In the genomic region with DNA sequence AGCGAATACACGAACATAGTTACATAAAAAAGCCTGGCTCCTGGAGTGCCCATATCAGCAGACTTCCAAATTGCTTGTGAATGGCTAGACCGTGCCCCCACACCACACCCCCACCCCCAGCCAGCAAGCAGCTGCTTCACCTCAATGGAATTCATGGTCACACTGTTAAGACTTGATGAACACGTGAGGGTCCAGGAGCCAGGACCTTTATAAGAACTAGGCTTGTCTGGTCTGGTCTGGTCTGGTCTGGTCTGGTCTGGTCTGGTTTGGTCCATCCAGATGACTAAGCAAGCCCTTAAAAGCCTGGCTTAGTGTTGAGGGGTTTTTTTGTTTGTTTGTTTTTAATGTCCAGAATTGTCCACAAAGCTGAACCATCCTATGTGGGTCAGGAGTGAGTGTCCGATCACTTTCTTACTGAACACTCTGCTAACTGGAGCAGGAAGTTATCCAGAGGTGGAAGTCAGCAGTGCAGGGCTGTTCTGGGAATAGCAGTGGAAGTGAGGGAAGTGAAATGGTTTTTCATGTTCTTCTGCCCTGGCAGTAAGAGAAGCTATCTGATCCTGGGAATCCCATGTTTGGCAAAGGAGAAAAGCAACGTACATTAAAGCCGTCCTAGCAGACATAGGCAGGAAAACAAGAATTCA, we compare ENCODE assay signal across 10 mouse cellular contexts. TPM values are rescaled to one million over a fixed set of nuclear protein-coding genes. Genes with fewer than 3 reads are reported as not detected.
A peak's percentile ranks its signal among the peaks of the same experiment; 100 is the strongest.
DNase-seq lines count a peak whose midpoint lies in the region; ATAC-seq and TF ChIP-seq lines count a peak whose summit lies in the region.
"Had no signal": no experiment of that assay in that cellular context is flagged by ENCODE, and none has a peak within 500 bp of the region (broad histone marks: within the 10 kb centered on the region; RNA-seq: fewer than 3 reads in every experiment).

No protein-coding gene starts in this region.

- no peak for TF ChIP-seq CTCF in left cerebral cortex, adult 2 months (IDR thresholded peaks at IDR 0.05)

- 0 out of 2 replicates have a peak, but pooled peaks have one; percentile 40 for ATAC-seq in intestine, embryonic 14.5 days (replicated peaks; ENCODE audit: low FRiP score, low TSS enrichment, low read depth)
- no peak for ATAC-seq in intestine, embryonic 16.5 days

- no peaks in the 10 kb centered on the region for H3K27me3 ChIP-seq in intestine, embryonic 14.5 days (replicated peaks; ENCODE audit: control insufficient read depth, insufficient read depth, low read length)
- no peaks in the 10 kb centered on the region for H3K27me3 ChIP-seq in intestine, embryonic 16.5 days (replicated peaks; ENCODE audit: control insufficient read depth, insufficient read depth, low read length)

- WGBS in intestine, embryonic 14.5 days, result 55% methylated on average over 7 of the region's 7 CpGs
- 53% methylated on average over 7 of the region's 7 CpGs for WGBS in intestine, embryonic 16.5 days

- H3K27ac ChIP-seq in intestine, embryonic 14.5 days (ENCODE audit: low read depth), result peak overlapping the region; percentile 27; the same call in 1 of the 2 replicates
- no peak overlapping the region for H3K27ac ChIP-seq in intestine, embryonic 16.5 days (ENCODE audit: low read length)
- no peak overlapping the region for H3K27ac ChIP-seq in left cerebral cortex, adult 2 months

- intact Hi-C loops in left cerebral cortex, adult 2 months (cut with DNase I), result no loop called here

- no peaks in the 10 kb centered on the region for H3K36me3 ChIP-seq in intestine, embryonic 14.5 days (ENCODE audit: control insufficient read depth, insufficient read depth, low read length)
- H3K36me3 ChIP-seq in intestine, embryonic 16.5 days (ENCODE audit: control insufficient read depth, insufficient read depth, low read length), result no peaks in the 10 kb centered on the region
- H3K36me3 ChIP-seq: G1E had no signal

- no peak overlapping the region for H3K4me2 ChIP-seq in intestine, embryonic 14.5 days (ENCODE audit: low read length)
- no peak overlapping the region for H3K4me2 ChIP-seq in intestine, embryonic 16.5 days (ENCODE audit: low read depth, low read length)

- H3K9ac ChIP-seq in intestine, embryonic 14.5 days (ENCODE audit: low read length), result no peak overlapping the region
- no peak overlapping the region for H3K9ac ChIP-seq in intestine, embryonic 16.5 days (ENCODE audit: low read depth, low read length)

- no peaks in the 10 kb centered on the region for H3K9me3 ChIP-seq in intestine, embryonic 14.5 days (ENCODE audit: control insufficient read depth, low read length)
- H3K9me3 ChIP-seq in intestine, embryonic 16.5 days (ENCODE audit: control insufficient read depth, low read length), result no peaks in the 10 kb centered on the region
- H3K9me3 ChIP-seq: G1E had no signal

- H3K4me3 ChIP-seq in intestine, embryonic 14.5 days (ENCODE audit: low read depth, low read length), result no peak overlapping the region
- no peak overlapping the region for H3K4me3 ChIP-seq in intestine, embryonic 16.5 days (ENCODE audit: low read length)
- no peak overlapping the region for H3K4me3 ChIP-seq in left cerebral cortex, adult 2 months

- DNase-seq in intestine, embryonic 14.5 days (ENCODE audit: low spot score), result no peak
- DNase-seq in fibroblast of lung, adult 2 months (ENCODE audit: low read depth), result peak; percentile 92
- DNase-seq in kidney, adult 9 months, result peak; percentile 83
- peak; percentile 32 for DNase-seq in retina, postnatal 1 day
- DNase-seq in right cerebral cortex, postnatal 25 days, result no peak
- DNase-seq in adrenal gland, adult 8-10 months, result no peak
- no peak for DNase-seq in left cerebral cortex, adult 2 months (ENCODE audit: extremely low spot score in 1 of 2, low spot score in 2 of 2)

- peaks cover 4% of the 10 kb centered on the region for H3K4me1 ChIP-seq in intestine, embryonic 14.5 days (replicated peaks; ENCODE audit: control insufficient read depth, insufficient read depth, low read length)
- peaks cover 6% of the 10 kb centered on the region; the same call in 1 of the 2 replicates for H3K4me1 ChIP-seq in intestine, embryonic 16.5 days (ENCODE audit: control insufficient read depth, insufficient read depth, low read length)

RNA-seq across cellular contexts. Expression of gene Gm17571, which starts 51.3 kb away (rescaled TPM):
- not detected in 2 replicates for polyA plus RNA-seq in intestine, embryonic 14.5 days (2014; fragmentation: Nextera tagmentation; extraction: Ambion mirVana)
- not detected in 2 replicates for polyA plus RNA-seq in intestine, embryonic 16.5 days (2015; fragmentation: Nextera tagmentation; extraction: Ambion mirVana)
- total RNA-seq in adrenal gland, adult 8-10 months (2022), result not detected
- total RNA-seq in left cerebral cortex, adult 2 months (2021), result not detected
- total RNA-seq: G1E had no signal
- polyA plus RNA-seq: G1E; hindbrain, embryonic 11.5 days had no signal

Comparison
In these comparisons a context has a peak if more than half of its experiments do, and no peak if none do; other contexts are left out.
1. DNase-seq: peak in fibroblast of lung, adult 2 months (single experiment), kidney, adult 9 months (single experiment) and retina, postnatal 1 day (single experiment); none in intestine, embryonic 14.5 days (single experiment), right cerebral cortex, postnatal 25 days (single experiment), adrenal gland, adult 8-10 months (single experiment) and left cerebral cortex, adult 2 months (0 of 2).